Comparison of ENCODE assay signal across 10 mouse cellular contexts in the genomic region with DNA sequence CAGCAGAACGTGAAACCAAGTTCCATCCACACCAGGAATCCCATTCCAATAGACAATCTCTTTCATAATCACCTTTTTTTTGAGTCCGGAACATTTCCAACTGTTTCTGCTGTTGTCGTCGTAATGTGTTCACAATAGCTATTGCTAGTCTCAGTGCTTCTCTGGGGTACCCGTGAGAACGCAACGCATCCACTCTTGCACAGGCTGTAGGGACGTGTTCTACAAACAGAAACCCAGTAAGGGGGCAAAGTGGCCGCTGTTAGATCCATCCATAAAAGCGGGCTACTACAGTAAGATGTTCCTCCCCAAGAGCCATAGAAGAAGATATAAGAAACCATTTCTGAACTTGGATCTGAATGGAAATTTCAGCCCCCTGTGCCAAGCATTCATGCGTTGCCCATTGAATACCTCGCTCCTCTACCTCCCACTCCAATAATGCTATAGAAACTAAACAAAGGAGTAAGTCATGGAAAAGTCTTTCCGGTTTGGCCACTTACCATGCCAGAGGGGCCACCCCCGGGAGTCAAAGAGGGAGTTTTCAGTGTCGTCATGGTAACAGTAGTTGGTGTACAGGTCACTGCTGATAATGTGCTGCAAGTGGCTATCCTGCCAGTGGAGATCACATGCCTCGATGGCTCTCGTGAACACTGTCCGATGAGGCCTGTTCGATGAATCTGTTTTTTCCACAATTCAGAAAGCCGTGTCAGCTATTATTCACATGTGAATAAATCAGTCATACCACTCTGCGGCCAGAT.
A peak's percentile ranks its signal among the peaks of the same experiment; 100 is the strongest.
DNase-seq lines count a peak whose midpoint lies in the region; ATAC-seq and TF ChIP-seq lines count a peak whose summit lies in the region.
"Had no signal": no experiment of that assay in that cellular context is flagged by ENCODE, and none has a peak within 500 bp of the region (broad histone marks: within the 10 kb centered on the region; RNA-seq: fewer than 3 reads in every experiment).

No protein-coding gene starts in this region.

- 70% methylated on average over 21 of the region's 21 CpGs for WGBS in forebrain, embryonic 10.5 days
- 42% methylated on average over 21 of the region's 21 CpGs for WGBS in forebrain, postnatal 0 days
- 40% methylated on average over 21 of the region's 21 CpGs for WGBS in forebrain, embryonic 13.5 days
- 69% methylated on average over 21 of the region's 21 CpGs for WGBS in midbrain, embryonic 10.5 days

- no peaks in the 10 kb centered on the region for H3K9me3 ChIP-seq in forebrain, embryonic 10.5 days
- H3K9me3 ChIP-seq in forebrain, postnatal 0 days (ENCODE audit: low read length): no peaks in the 10 kb centered on the region
- no peaks in the 10 kb centered on the region for H3K9me3 ChIP-seq in forebrain, embryonic 13.5 days (replicated peaks)
- no peaks in the 10 kb centered on the region for H3K9me3 ChIP-seq in midbrain, embryonic 10.5 days (replicated peaks)

- no peak overlapping the region for H3K4me3 ChIP-seq in forebrain, embryonic 10.5 days
- H3K4me3 ChIP-seq in forebrain, postnatal 0 days (ENCODE audit: low read depth, low read length): no peak overlapping the region
- no peak overlapping the region for H3K4me3 ChIP-seq in forebrain, embryonic 13.5 days
- no peak overlapping the region for H3K4me3 ChIP-seq in midbrain, embryonic 10.5 days

- no peaks in the 10 kb centered on the region for H3K27me3 ChIP-seq in forebrain, embryonic 10.5 days (ENCODE audit: poor library complexity, severe bottlenecking)
- H3K27me3 ChIP-seq in forebrain, postnatal 0 days (ENCODE audit: insufficient read depth, low read length): no peaks in the 10 kb centered on the region
- no peaks in the 10 kb centered on the region for H3K27me3 ChIP-seq in forebrain, embryonic 13.5 days
- no peaks in the 10 kb centered on the region for H3K27me3 ChIP-seq in midbrain, embryonic 10.5 days (ENCODE audit: low read depth, poor library complexity, severe bottlenecking)

- H3K36me3 ChIP-seq in forebrain, embryonic 10.5 days (replicated peaks): peaks cover 71% of the 10 kb centered on the region
- 0 out of 2 replicates have a peak, but pooled peaks cover 24% of the 10 kb centered on the region for H3K36me3 ChIP-seq in forebrain, postnatal 0 days (ENCODE audit: insufficient read depth)
- peaks cover 42% of the 10 kb centered on the region for H3K36me3 ChIP-seq in forebrain, embryonic 13.5 days (ENCODE audit: poor library complexity, severe bottlenecking)
- peaks cover 88% of the 10 kb centered on the region for H3K36me3 ChIP-seq in midbrain, embryonic 10.5 days

- no peak for TF ChIP-seq CTCF in forebrain, postnatal 0 days (IDR thresholded peaks at IDR 0.05; ENCODE audit: low read depth)

- H3K4me2 ChIP-seq in forebrain, postnatal 0 days (ENCODE audit: low read depth): no peak overlapping the region
- no peak overlapping the region for H3K4me2 ChIP-seq in forebrain, embryonic 13.5 days

- ATAC-seq in forebrain, postnatal 0 days: no peak
- ATAC-seq in forebrain, embryonic 13.5 days: peak; percentile 62

- DNase-seq in forebrain, embryonic 10.5 days (ENCODE audit: extremely low spot score, low spot score): peak; percentile 43
- no peak for DNase-seq in forebrain, postnatal 0 days
- DNase-seq in midbrain, embryonic 10.5 days (ENCODE audit: low spot score): peak; percentile 36
- peak; percentile 21 for DNase-seq in ovary, postnatal 14 days (ENCODE audit: low spot score)
- no peak for DNase-seq in adrenal gland, adult 18-20 months (ENCODE audit: low spot score in 2 of 2)
- DNase-seq in right cerebral cortex, postnatal 4 days: no peak
- DNase-seq in left cerebral cortex, adult 18-20 months (ENCODE audit: low spot score in 2 of 2): no peak
- DNase-seq: heart, postnatal 10 days; liver had no signal

- H3K4me1 ChIP-seq in forebrain, embryonic 10.5 days: peaks cover 23% of the 10 kb centered on the region
- no peaks in the 10 kb centered on the region for H3K4me1 ChIP-seq in forebrain, postnatal 0 days (ENCODE audit: insufficient read depth)
- peaks cover 13% of the 10 kb centered on the region for H3K4me1 ChIP-seq in forebrain, embryonic 13.5 days
- peaks cover 22% of the 10 kb centered on the region for H3K4me1 ChIP-seq in midbrain, embryonic 10.5 days

- H3K27ac ChIP-seq in forebrain, embryonic 10.5 days: no peak overlapping the region
- no peak overlapping the region for H3K27ac ChIP-seq in forebrain, postnatal 0 days (ENCODE audit: low read depth, low read length)
- no peak overlapping the region for H3K27ac ChIP-seq in forebrain, embryonic 13.5 days
- no peak overlapping the region for H3K27ac ChIP-seq in midbrain, embryonic 10.5 days (replicated peaks)

- no peak overlapping the region for H3K9ac ChIP-seq in forebrain, postnatal 0 days
- H3K9ac ChIP-seq in forebrain, embryonic 13.5 days: no peak overlapping the region

Comparison
In these comparisons a context has a peak if more than half of its experiments do, and no peak if none do; other contexts are left out.
1. DNase-seq: peak in forebrain, embryonic 10.5 days (single experiment), midbrain, embryonic 10.5 days (single experiment) and ovary, postnatal 14 days (single experiment); none in forebrain, postnatal 0 days (single experiment), adrenal gland, adult 18-20 months (0 of 2), right cerebral cortex, postnatal 4 days (single experiment) and left cerebral cortex, adult 18-20 months (0 of 2).